Mouse (Mus musculus): ENCODE measurements around the gene Hfe.
A peak's percentile ranks its signal among the peaks of the same experiment; 100 is the strongest.

Gene Hfe

GRCm38 (mm10) chr13:23710374-23711089 lies at the start of gene Hfe:
TSS of gene Hfe (minus strand) at chr13:23710854.
- no peak for DNase-seq (ENCODE audit: low read depth, low spot score)

- no peak for DNase-seq (ENCODE audit: low read depth, low spot score)
Measured at GRCm38 (mm10) chr13:23759916-23760239, 49.2 kb upstream of the Hfe start.

- DNase-seq (ENCODE audit: low read depth, low spot score): no peak
Measured at GRCm38 (mm10) chr13:23759251-23759771, 48.7 kb upstream of the Hfe start.

GRCm38 (mm10) chr13:23757921-23758320 lies 47.3 kb upstream of the Hfe start:
- no peak for DNase-seq (ENCODE audit: low read depth, low spot score)

- DNase-seq (ENCODE audit: low read depth, low spot score): no peak
Measured at GRCm38 (mm10) chr13:23757211-23757773, 46.6 kb upstream of the Hfe start.

- DNase-seq (ENCODE audit: low read depth, low spot score): peak; percentile 97
Measured at GRCm38 (mm10) chr13:23756790-23757189, 46.1 kb upstream of the Hfe start, which contains the start of gene Hist1h4b. TSS of gene Hist1h4b (plus strand) at chr13:23757013.

GRCm38 (mm10) chr13:23755000-23755399 lies 44.3 kb upstream of the Hfe start:
- no peak for DNase-seq (ENCODE audit: low read depth, low spot score)

GRCm38 (mm10) chr13:23753314-23754078 lies 42.8 kb upstream of the Hfe start:
- DNase-seq (ENCODE audit: low read depth, low spot score): no peak

GRCm38 (mm10) chr13:23752742-23753172 lies 42.1 kb upstream of the Hfe start:
- DNase-seq (ENCODE audit: low read depth, low spot score): no peak

- peak; percentile 92 for DNase-seq (ENCODE audit: low read depth, low spot score)
Measured at GRCm38 (mm10) chr13:23752067-23752741, 41.5 kb upstream of the Hfe start, which contains the start of gene Hist1h3b. TSS of gene Hist1h3b (plus strand) at chr13:23752267.

- DNase-seq (ENCODE audit: low read depth, low spot score): no peak
Measured at GRCm38 (mm10) chr13:23751478-23751956, 40.9 kb upstream of the Hfe start.

- DNase-seq (ENCODE audit: low read depth, low spot score): peak; percentile 84
Measured at GRCm38 (mm10) chr13:23750839-23751477, 40.3 kb upstream of the Hfe start, which contains the start of gene Hist1h2ab. TSS of gene Hist1h2ab (plus strand) at chr13:23751126.

GRCm38 (mm10) chr13:23749563-23750121 lies 39.0 kb upstream of the Hfe start:
- no peak for DNase-seq (ENCODE audit: low read depth, low spot score)

- no peak for DNase-seq (ENCODE audit: low read depth, low spot score)
Measured at GRCm38 (mm10) chr13:23747892-23748288, 37.2 kb upstream of the Hfe start.

GRCm38 (mm10) chr13:23747081-23747891 lies 36.6 kb upstream of the Hfe start:
- DNase-seq (ENCODE audit: low read depth, low spot score): no peak

GRCm38 (mm10) chr13:23746201-23747080 lies 35.8 kb upstream of the Hfe start, which contains the start of gene Hist1h2bb:
TSS of gene Hist1h2bb (plus strand) at chr13:23746734.
- DNase-seq (ENCODE audit: low read depth, low spot score): peak; percentile 99

- peak; percentile 93 for DNase-seq (ENCODE audit: low read depth, low spot score)
Measured at GRCm38 (mm10) chr13:23745381-23746161, 34.9 kb upstream of the Hfe start, which contains the start of gene Hist1h3c. TSS of gene Hist1h3c (minus strand) at chr13:23745602.

All from telencephalon, adult 2 months (tissue).